Mouse (Mus musculus): ENCODE measurements around the gene Shank2. TPM values are rescaled to one million over a fixed set of nuclear protein-coding genes. Genes with fewer than 3 reads are reported as not detected.
A peak's percentile ranks its signal among the peaks of the same experiment; 100 is the strongest.

Shank2 gene
- polyA plus RNA-seq (2016; fragmentation: Nextera tagmentation; extraction: Ambion mirVana): 0.44 and 0.60 TPM in 2 replicates

DNA sequence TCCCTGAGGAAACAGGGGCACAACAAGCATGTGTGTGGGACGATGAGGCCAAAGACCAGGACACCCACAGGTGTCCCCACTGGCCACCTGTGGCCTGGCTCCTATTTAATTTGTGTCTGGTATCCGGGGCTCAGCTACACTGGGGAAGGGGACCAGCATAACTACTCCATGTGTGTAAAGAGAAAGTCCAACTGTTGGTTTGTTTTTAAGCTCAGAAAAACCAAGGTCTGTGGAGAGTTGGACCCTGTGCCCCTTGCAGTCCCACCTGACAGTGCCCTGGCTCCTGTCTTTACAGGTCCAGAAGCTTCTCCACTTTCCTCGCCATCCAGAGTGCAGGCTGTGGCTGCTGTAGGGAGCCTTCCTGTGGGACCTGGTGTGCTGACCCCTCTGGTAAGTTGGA lies at the start of gene Shank2:
Gene Shank2, plus strand, starts transcription at position 301 of the 400 bp plus-strand sequence.
- no peak within 1 kb of the TSS for H3K27ac ChIP-seq
- ATAC-seq (ENCODE audit: insufficient number of reproducible peaks, insufficient read depth, low FRiP score, low TSS enrichment, low read depth): no peak
- no peak within 1 kb of the TSS for H3K9ac ChIP-seq (replicated peaks)
- H3K36me3 ChIP-seq: no peaks in the 10 kb centered on the region
- no peak within 1 kb of the TSS for H3K4me3 ChIP-seq (replicated peaks)
- no peaks in the 10 kb centered on the region for H3K4me1 ChIP-seq (replicated peaks)
- 75% methylated on average over 3 of the region's 3 CpGs for WGBS
- no peaks in the 10 kb centered on the region; the same call in 1 of the 2 replicates for H3K9me3 ChIP-seq
- no peak within 1 kb of the TSS for H3K4me2 ChIP-seq
- H3K27me3 ChIP-seq: no peaks in the 10 kb centered on the region; the same call in 1 of the 2 replicates

DNA sequence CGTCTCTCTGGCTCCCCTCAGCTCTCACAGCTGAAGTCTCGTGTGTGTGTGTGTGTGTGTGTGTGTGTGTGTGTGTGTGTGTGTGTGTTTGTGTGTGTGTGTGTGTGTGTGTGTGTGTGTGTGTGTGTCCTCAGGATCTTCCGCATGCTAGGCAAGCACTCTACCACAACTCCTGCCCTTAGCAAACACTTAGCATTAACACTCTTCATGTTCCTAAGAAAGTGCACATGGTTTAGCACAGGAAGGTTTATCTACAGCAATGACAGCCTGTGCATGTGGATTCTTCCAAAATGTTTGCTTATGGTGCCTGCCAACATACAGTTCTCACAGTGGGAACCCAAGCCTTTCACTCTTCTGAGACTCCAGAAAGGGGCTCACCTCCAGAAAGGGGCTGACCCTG lies 49.6 kb upstream of the Shank2 start:
- H3K27me3 ChIP-seq: peaks cover 5% of the 10 kb centered on the region; the same call in 1 of the 2 replicates
- H3K9ac ChIP-seq (replicated peaks): no peak overlapping the region
- H3K36me3 ChIP-seq: no peaks in the 10 kb centered on the region
- no peak overlapping the region for H3K27ac ChIP-seq
- H3K9me3 ChIP-seq: no peaks in the 10 kb centered on the region
- 67% methylated on average over 1 of the region's 3 CpGs for WGBS
- H3K4me2 ChIP-seq: no peak overlapping the region
- no peaks in the 10 kb centered on the region for H3K4me1 ChIP-seq (replicated peaks)
- H3K4me3 ChIP-seq (replicated peaks): no peak overlapping the region
- ATAC-seq (ENCODE audit: insufficient number of reproducible peaks, insufficient read depth, low FRiP score, low TSS enrichment, low read depth): no peak

- Histone ChIP-seq H3K27ac (no peak overlapping the region), H3K27me3 (peaks cover 5% of the 10 kb centered on the region; the same call in 1 of the 2 replicates), H3K36me3 (no peaks in the 10 kb centered on the region), H3K4me1 (replicated peaks) (no peaks in the 10 kb centered on the region), H3K4me2 (no peak overlapping the region), H3K4me3 (replicated peaks) (no peak overlapping the region), H3K9me3 (no peaks in the 10 kb centered on the region), H3K9ac (replicated peaks) (no peak overlapping the region)
- ATAC-seq (ENCODE audit: insufficient number of reproducible peaks, insufficient read depth, low FRiP score, low TSS enrichment, low read depth): no peak
- 80% methylated on average over 6 of the region's 6 CpGs for WGBS
Observed at GRCm38 (mm10) chr7:143956575-143957295, 45.0 kb upstream of the Shank2 start.

DNA sequence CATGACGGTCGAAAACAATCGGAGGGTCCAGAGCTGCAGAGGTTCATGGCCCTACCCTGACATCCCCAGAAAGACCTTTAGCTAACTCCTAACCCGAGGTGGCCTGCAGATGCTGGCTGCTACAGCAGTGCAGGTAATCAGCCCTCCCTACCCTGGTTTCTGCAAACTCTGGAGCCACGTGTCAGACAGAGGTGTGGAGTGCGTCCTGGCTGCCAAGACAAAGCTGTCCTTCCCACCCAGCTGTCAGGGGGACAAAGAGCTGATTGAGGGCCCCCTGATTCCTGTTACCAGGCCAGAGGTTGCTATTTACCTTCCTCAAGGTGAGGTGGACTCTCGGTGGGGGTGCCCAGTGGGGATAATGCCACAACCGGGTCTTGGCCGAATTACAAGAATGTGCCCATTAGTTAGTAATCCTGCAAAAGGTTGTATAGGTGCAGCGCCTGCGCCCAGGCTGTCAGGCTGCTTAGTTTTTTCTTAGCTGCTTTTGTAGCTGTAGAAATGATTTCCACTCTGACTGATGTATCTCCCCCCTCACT lies 43.6 kb upstream of the Shank2 start:
- Histone ChIP-seq H3K4me1 (replicated peaks) (no peaks in the 10 kb centered on the region), H3K4me3 (replicated peaks) (no peak overlapping the region), H3K9me3 (no peaks in the 10 kb centered on the region), H3K27ac (no peak overlapping the region), H3K36me3 (no peaks in the 10 kb centered on the region), H3K4me2 (no peak overlapping the region), H3K27me3 (peaks cover 5% of the 10 kb centered on the region; the same call in 1 of the 2 replicates), H3K9ac (replicated peaks) (no peak overlapping the region)
- 68% methylated on average over 11 of the region's 11 CpGs for WGBS
- ATAC-seq (ENCODE audit: insufficient number of reproducible peaks, insufficient read depth, low FRiP score, low TSS enrichment, low read depth): no peak

DNA sequence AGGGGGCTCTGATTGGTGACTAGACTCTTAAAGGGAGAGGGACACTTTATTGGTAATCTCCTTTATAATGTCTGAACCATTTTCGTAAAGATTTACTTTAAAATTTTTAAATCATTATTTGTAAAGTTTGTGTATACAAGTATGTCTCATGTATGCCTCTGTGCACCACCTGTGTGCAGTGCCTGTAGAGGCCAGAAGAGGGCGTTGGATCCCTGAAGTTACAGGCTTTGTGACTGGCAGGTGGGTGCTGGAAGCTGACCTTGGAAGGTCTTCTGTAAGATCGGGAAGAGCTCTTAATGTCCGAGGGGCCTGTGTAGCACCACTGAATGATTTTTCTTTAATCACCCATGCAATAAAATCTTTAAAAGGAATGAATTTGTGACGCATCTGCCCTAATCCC lies 37.9 kb upstream of the Shank2 start:
- 84% methylated on average over 5 of the region's 5 CpGs for WGBS
- Histone ChIP-seq H3K9ac (replicated peaks) (no peak overlapping the region), H3K4me3 (replicated peaks) (no peak overlapping the region), H3K27ac (no peak overlapping the region), H3K27me3 (no peaks in the 10 kb centered on the region), H3K9me3 (no peaks in the 10 kb centered on the region), H3K4me1 (replicated peaks) (no peaks in the 10 kb centered on the region), H3K36me3 (no peaks in the 10 kb centered on the region), H3K4me2 (no peak overlapping the region)
- ATAC-seq (ENCODE audit: insufficient number of reproducible peaks, insufficient read depth, low FRiP score, low TSS enrichment, low read depth): no peak

- no peaks in the 10 kb centered on the region for H3K4me1 ChIP-seq (replicated peaks)
- no peak overlapping the region for H3K9ac ChIP-seq (replicated peaks)
- no peaks in the 10 kb centered on the region for H3K9me3 ChIP-seq
- 79% methylated on average over 7 of the region's 7 CpGs for WGBS
- no peak for ATAC-seq (ENCODE audit: insufficient number of reproducible peaks, insufficient read depth, low FRiP score, low TSS enrichment, low read depth)
- no peak overlapping the region for H3K27ac ChIP-seq
- no peaks in the 10 kb centered on the region for H3K27me3 ChIP-seq
- no peaks in the 10 kb centered on the region for H3K36me3 ChIP-seq
- no peak overlapping the region for H3K4me2 ChIP-seq
- H3K4me3 ChIP-seq (replicated peaks): no peak overlapping the region
Observed at GRCm38 (mm10) chr7:143966621-143967020, 35.1 kb upstream of the Shank2 start.

DNA sequence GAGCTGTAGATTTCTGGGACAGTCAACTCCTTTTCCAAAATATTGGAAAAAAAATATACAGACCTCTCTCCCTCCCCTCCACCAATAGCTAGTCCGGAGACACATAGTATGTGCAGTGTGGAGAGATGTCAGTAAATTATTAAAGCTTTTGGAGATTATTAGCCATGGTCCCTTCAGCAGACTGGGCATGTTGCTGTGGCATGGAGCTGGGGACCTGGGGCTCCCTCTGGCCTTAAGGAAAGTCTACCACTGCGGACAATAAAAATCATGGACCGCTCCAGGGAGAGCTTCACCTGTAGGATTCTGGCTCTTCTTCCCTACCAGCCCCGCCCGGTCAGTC lies 24.3 kb upstream of the Shank2 start:
- Histone ChIP-seq H3K27me3 (peaks cover 87% of the 10 kb centered on the region), H3K4me2 (peak overlapping the region; percentile 97), H3K9me3 (no peaks in the 10 kb centered on the region), H3K36me3 (no peaks in the 10 kb centered on the region), H3K27ac (no peak overlapping the region), H3K4me1 (replicated peaks) (peaks cover 20% of the 10 kb centered on the region), H3K4me3 (replicated peaks) (peak overlapping the region; percentile 54), H3K9ac (replicated peaks) (no peak overlapping the region)
- WGBS: 14% methylated on average over 5 of the region's 5 CpGs
- ATAC-seq (ENCODE audit: insufficient number of reproducible peaks, insufficient read depth, low FRiP score, low TSS enrichment, low read depth): no peak

DNA sequence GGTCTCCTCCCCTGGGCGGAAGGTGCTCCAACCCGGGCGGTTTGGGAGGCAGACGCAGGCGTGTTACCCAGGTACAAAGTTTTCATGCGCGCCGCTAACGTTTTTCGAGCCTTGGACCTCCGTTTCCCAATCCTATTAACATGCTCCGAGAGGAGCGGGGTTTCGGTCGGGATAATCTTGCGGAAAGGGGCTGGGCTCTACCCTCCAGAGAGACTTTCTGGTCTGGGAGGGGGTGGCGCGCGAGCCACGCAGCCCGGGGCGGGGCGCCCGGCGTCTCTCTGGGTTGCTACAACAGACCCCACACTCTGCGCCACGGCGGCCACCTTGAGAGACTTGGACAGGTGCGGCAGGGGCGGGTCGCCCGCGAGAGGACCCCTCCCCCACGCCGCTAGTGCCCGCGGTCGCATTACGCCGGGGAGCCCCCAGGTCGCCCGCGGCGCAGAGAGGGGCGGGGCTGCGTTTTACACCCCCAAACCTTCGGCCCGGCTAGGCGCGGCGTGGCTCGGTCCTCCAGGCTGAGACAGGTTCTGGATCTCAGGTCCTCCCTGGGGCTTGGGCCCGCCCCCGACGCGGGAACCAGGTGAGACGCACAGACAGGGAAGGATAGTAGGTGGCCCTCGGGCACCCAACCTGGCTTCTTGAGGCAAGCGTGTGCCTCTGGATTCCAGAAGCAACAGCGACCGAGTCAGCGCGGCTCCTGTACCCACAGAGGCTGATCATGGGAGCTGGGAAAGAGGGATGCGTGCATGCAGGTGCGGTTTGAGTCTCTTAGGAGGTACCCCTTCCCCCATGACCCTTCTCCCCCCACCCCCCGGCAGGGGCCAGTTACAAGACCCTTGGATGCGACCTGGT lies 23.7 kb upstream of the Shank2 start:
- Histone ChIP-seq H3K4me1 (replicated peaks) (peaks cover 20% of the 10 kb centered on the region), H3K9ac (replicated peaks) (peak overlapping the region; percentile 50), H3K9me3 (no peaks in the 10 kb centered on the region), H3K27me3 (peaks cover 92% of the 10 kb centered on the region), H3K36me3 (no peaks in the 10 kb centered on the region), H3K27ac (no peak overlapping the region), H3K4me2 (peak overlapping the region; percentile 97), H3K4me3 (replicated peaks) (peak overlapping the region; percentile 54)
- WGBS: 1% methylated on average over 66 of the region's 67 CpGs
- ATAC-seq (ENCODE audit: insufficient number of reproducible peaks, insufficient read depth, low FRiP score, low TSS enrichment, low read depth): peak; percentile 58

DNA sequence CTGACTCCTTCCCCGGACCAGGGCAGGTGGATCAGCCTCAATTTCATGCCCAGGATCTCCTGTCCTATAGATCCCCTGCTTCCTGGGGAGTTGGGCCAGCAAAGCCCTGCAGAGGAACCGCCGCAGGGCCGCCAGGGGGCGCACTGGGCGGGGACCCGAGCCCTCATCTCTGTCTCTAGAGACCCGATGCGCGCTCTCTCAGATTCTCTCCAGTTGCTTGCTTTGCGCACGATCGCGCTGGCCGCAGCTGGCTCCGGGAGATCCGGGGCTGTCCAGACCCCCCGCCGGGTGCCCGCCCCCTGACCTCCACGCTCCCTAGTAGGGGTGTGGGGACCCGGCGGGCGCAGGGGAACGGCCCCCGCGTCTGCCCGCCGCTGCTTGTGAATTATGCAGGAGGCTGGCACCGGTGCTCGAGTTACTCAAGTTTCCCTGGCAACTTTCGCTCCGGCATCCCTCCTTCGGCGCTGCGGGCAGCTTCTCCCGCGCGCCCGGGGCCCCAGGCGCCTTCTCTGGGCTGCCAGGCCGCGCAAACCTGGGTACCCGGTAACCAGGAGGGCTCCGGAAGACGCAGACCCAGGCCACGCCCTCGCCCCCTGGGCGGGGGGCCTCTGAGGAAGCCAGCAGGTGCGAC lies 22.9 kb upstream of the Shank2 start:
- Histone ChIP-seq H3K27ac (no peak overlapping the region), H3K4me1 (replicated peaks) (peaks cover 20% of the 10 kb centered on the region), H3K4me2 (peak overlapping the region; percentile 97), H3K9me3 (no peaks in the 10 kb centered on the region), H3K27me3 (peaks cover 86% of the 10 kb centered on the region), H3K36me3 (no peaks in the 10 kb centered on the region), H3K9ac (replicated peaks) (peak overlapping the region; percentile 45), H3K4me3 (replicated peaks) (peak overlapping the region; percentile 54)
- peak; percentile 49; the same call in 1 of the 2 replicates for ATAC-seq (ENCODE audit: insufficient number of reproducible peaks, insufficient read depth, low FRiP score, low TSS enrichment, low read depth)
- WGBS: under 1% methylated on average over 49 of the region's 50 CpGs

DNA sequence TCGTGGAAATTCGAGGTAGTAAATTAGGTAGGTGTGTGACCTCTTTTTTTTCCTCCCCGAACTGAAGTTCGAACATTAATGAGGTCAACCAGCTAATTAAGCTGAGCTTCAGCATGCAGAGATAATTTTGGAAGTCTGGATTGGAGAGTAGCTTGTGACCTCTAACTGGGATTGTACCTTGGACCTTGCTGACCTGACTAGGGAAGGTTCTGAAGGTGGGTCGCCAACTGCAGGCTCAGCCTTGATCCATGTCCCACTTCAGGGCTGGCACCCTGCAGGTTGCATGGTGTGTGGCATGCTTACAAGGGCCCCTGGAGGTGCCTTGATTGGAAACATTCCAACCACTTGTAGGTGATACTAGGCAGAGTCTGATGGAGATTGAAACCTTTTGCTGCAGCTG lies 21.7 kb upstream of the Shank2 start:
- no peaks in the 10 kb centered on the region for H3K36me3 ChIP-seq
- ATAC-seq (ENCODE audit: insufficient number of reproducible peaks, insufficient read depth, low FRiP score, low TSS enrichment, low read depth): no peak
- no peak overlapping the region for H3K9ac ChIP-seq (replicated peaks)
- peaks cover 20% of the 10 kb centered on the region for H3K4me1 ChIP-seq (replicated peaks)
- H3K9me3 ChIP-seq: no peaks in the 10 kb centered on the region
- 31% methylated on average over 5 of the region's 5 CpGs for WGBS
- H3K4me3 ChIP-seq (replicated peaks): no peak overlapping the region
- no peak overlapping the region for H3K27ac ChIP-seq
- H3K27me3 ChIP-seq: peaks cover 83% of the 10 kb centered on the region
- H3K4me2 ChIP-seq: no peak overlapping the region

GRCm38 (mm10) chr7:143986281-143986680 lies 15.4 kb upstream of the Shank2 start:
- H3K4me2 ChIP-seq: no peak overlapping the region
- H3K4me3 ChIP-seq (replicated peaks): no peak overlapping the region
- peaks cover 20% of the 10 kb centered on the region for H3K27me3 ChIP-seq
- H3K9me3 ChIP-seq: no peaks in the 10 kb centered on the region
- no peaks in the 10 kb centered on the region for H3K4me1 ChIP-seq (replicated peaks)
- no peak overlapping the region for H3K27ac ChIP-seq
- WGBS: 85% methylated on average over 2 of the region's 2 CpGs
- ATAC-seq (ENCODE audit: insufficient number of reproducible peaks, insufficient read depth, low FRiP score, low TSS enrichment, low read depth): no peak
- H3K9ac ChIP-seq (replicated peaks): no peak overlapping the region
- no peaks in the 10 kb centered on the region for H3K36me3 ChIP-seq
